Mouse (Mus musculus) heart, postnatal 0 days (tissue): ENCODE measurements around the gene Fam177a. TPM values are rescaled to one million over a fixed set of nuclear protein-coding genes. Genes with fewer than 3 reads are reported as not detected.

ENCODE experiments used
- polyA plus RNA-seq: library from polyadenylated mRNA; unstranded; fragments of >200 nt; fragmentation: Nextera tagmentation; extraction: Ambion mirVana; gene quantifications from 2 replicates; pipeline ENCODE4 v1.2.1, GENCODE M21; 2015
- total RNA-seq: library from RNA; depleted of rRNA; stranded (reverse); fragments of >200 nt; gene quantifications from 2 replicates; pipeline ENCODE4 v1.2.3, GENCODE M21; 2014; ENCODE audit warnings: low replicate concordance; rRNA removed

Fam177a gene
- total and polyA plus RNA-seq, 2 experiments from 2014 or later = 9.2 to 22.5 TPM

Other genes with a start within 250 kb of the Fam177a start
- gene Gm20403, start 137.9 kb upstream of the Fam177a start, total RNA-seq = not detected in 2 replicates
- gene Gm20403, start 137.9 kb upstream of the Fam177a start, polyA plus RNA-seq = not detected in 2 replicates
- gene Baz1a, start 110.1 kb upstream of the Fam177a start, total RNA-seq = 3.5 and 5.8 TPM in 2 replicates
- gene Baz1a, start 110.1 kb upstream of the Fam177a start, polyA plus RNA-seq = 6.9 and 8.3 TPM in 2 replicates
- gene 2700097O09Rik, start 44.4 kb upstream of the Fam177a start, total RNA-seq = 5.6 and 19.1 TPM in 2 replicates
- 15.3 and 18.0 TPM in 2 replicates for gene 2700097O09Rik, start 44.4 kb upstream of the Fam177a start, polyA plus RNA-seq
- gene Srp54a, start 44.2 kb upstream of the Fam177a start, total RNA-seq = 50.7 and 51.4 TPM in 2 replicates
- 134 and 142 TPM in 2 replicates for gene Srp54a, start 44.2 kb upstream of the Fam177a start, polyA plus RNA-seq
- gene Srp54b, start 30.6 kb downstream of the Fam177a start, total RNA-seq = 19.7 and 28.0 TPM in 2 replicates
- 50.2 and 50.7 TPM in 2 replicates for gene Srp54b, start 30.6 kb downstream of the Fam177a start, polyA plus RNA-seq
- not detected in 2 replicates for gene 1700047I17Rik2, start 75.1 kb downstream of the Fam177a start, total RNA-seq
- not detected in 2 replicates for gene 1700047I17Rik2, start 75.1 kb downstream of the Fam177a start, polyA plus RNA-seq
- 28.6 and 31.3 TPM in 2 replicates for gene Srp54c, start 105.7 kb downstream of the Fam177a start, total RNA-seq
- 59.3 and 62.4 TPM in 2 replicates for gene Srp54c, start 105.7 kb downstream of the Fam177a start, polyA plus RNA-seq
- gene 1110008L16Rik, start 175.1 kb downstream of the Fam177a start, total RNA-seq = 5.7 and 6.0 TPM in 2 replicates
- 6.5 and 7.3 TPM in 2 replicates for gene 1110008L16Rik, start 175.1 kb downstream of the Fam177a start, polyA plus RNA-seq
- 4.0 and 4.3 TPM in 2 replicates for gene Ppp2r3c, start 178.5 kb downstream of the Fam177a start, total RNA-seq
- 10.1 and 10.6 TPM in 2 replicates for gene Ppp2r3c, start 178.5 kb downstream of the Fam177a start, polyA plus RNA-seq